Mouse (Mus musculus) liver, embryonic 12.5 days (tissue): ENCODE measurements around the gene Ajm1. TPM values are rescaled to one million over a fixed set of nuclear protein-coding genes. Genes with fewer than 3 reads are reported as not detected.

ENCODE experiments used
- ATAC-seq: fragments of 200-750 bp; cut with Nextera tagmentation; 2 replicates; pipeline ENCODE4 v1.8.0; 2017; ENCODE audit warnings: moderate number of reproducible peaks, mild to moderate bottlenecking, moderate library complexity
- H3K27ac ChIP-seq: fragments of 300-500 bp; sonication (generic); 2 replicates; pipeline ENCODE4 v1.5.1; 2016; ENCODE audit warnings: mild to moderate bottlenecking
- H3K27me3 ChIP-seq: fragments of 300-500 bp; sonication (generic); replicated peaks from 2 replicates; pipeline ENCODE4 v1.6.1; 2016; ENCODE audit warnings: mild to moderate bottlenecking, moderate library complexity
- H3K36me3 ChIP-seq: fragments of 300-500 bp; sonication (generic); 2 replicates; pipeline ENCODE4 v1.6.1; 2016; ENCODE audit warnings: mild to moderate bottlenecking, moderate library complexity
- H3K4me1 ChIP-seq: fragments of 300-500 bp; sonication (generic); 2 replicates; pipeline ENCODE4 v1.6.1; 2016
- H3K4me2 ChIP-seq: fragments of 300-500 bp; sonication (generic); 2 replicates; pipeline ENCODE4 v1.6.1; 2016; ENCODE audit warnings: mild to moderate bottlenecking, moderate library complexity
- H3K4me3 ChIP-seq: fragments of 300-500 bp; sonication (generic); 2 replicates; pipeline ENCODE4 v1.5.1; 2016; ENCODE audit warnings: mild to moderate bottlenecking, moderate library complexity
- H3K9ac ChIP-seq: fragments of 300-500 bp; sonication (generic); 2 replicates; pipeline ENCODE4 v1.6.1; 2016; ENCODE audit warnings: mild to moderate bottlenecking, moderate library complexity
- H3K9me3 ChIP-seq: fragments of 300-500 bp; sonication (generic); replicated peaks from 2 replicates; pipeline ENCODE4 v1.6.1; 2016; ENCODE audit warnings: mild to moderate bottlenecking, moderate library complexity
- WGBS: fragments of 180-500 bp; shearing (Covaris S2); methylation state at CpG from one replicate; pipeline ENCODE4 v1.1.7; 2016; ENCODE audit not compliant: insufficient replicate concordance; 5-methylcytosine and 5-hydroxymethylcytosine counted together
- polyA plus RNA-seq: library from polyadenylated mRNA; unstranded; fragments of >200 nt; fragmentation: Nextera tagmentation; extraction: Ambion mirVana; gene quantifications from 2 replicates; pipeline ENCODE4 v1.2.1, GENCODE M21; 2016

Ajm1 gene
- polyA plus RNA-seq, 1 experiment from 2014 or later: not detected

DNA sequence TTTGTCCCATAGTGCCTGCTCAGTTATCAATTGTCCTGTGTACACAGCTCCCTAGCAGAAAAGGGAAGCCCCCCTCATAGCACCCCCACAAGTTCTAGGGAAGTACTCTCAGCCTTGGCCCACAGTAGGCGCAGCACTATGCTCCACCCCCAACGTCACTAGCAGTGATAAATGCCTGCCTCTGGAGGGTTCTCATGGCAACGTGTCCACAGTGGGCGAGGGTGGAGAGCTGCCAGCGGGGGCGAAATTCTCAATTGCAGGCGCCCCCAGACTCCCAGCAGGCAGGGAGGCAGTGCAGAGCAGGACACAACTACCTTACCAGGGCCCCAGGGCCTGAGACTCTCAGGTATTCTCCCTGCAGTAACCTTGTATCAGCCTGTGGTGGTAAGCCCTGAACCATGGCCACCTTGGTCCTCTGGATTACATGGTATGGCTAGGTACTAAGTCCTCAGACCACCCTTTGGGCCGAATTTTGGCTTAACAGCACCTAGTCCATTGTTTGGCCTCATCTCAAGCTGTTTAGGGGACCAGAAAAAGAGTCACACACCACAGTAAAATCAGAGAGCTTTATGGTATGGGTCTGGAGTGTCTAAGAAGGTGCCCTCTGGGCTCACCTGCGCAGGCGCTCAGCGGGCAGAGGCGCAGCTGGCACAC lies 1.0 kb upstream of the Ajm1 start:
- H3K9ac ChIP-seq: no peak overlapping the region
- ATAC-seq: peak; percentile 36; the same call in 1 of the 2 replicates
- peaks cover 39% of the 10 kb centered on the region for H3K27me3 ChIP-seq
- no peaks in the 10 kb centered on the region for H3K9me3 ChIP-seq
- H3K36me3 ChIP-seq: peaks cover 46% of the 10 kb centered on the region
- H3K27ac ChIP-seq: no peak overlapping the region
- H3K4me1 ChIP-seq: peaks cover 62% of the 10 kb centered on the region
- no peak overlapping the region for H3K4me3 ChIP-seq
- 45% methylated on average over 12 of the region's 12 CpGs for WGBS
- H3K4me2 ChIP-seq: no peak overlapping the region

DNA sequence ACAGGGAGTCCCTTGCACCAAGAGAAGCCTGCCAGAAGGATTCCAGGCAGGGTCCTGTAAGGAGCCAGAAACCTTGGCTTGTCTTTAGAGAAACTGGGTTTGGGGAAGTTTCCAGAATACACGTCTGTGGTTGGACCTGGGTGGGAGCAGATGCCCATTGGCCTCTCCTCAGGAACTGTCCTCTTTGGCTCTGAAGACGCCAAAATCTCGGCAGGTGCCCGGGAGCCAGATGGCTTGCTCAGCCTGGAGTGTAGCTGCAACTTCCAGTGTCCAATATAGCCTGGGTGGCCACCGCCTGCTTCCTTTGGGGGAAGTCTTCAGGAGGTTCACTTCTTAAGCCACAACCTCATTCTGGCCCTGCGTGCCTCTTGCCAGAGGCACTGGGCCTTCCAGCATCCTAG lies 344 bp upstream of the Ajm1 start:
- WGBS: 11% methylated on average over 6 of the region's 6 CpGs

DNA sequence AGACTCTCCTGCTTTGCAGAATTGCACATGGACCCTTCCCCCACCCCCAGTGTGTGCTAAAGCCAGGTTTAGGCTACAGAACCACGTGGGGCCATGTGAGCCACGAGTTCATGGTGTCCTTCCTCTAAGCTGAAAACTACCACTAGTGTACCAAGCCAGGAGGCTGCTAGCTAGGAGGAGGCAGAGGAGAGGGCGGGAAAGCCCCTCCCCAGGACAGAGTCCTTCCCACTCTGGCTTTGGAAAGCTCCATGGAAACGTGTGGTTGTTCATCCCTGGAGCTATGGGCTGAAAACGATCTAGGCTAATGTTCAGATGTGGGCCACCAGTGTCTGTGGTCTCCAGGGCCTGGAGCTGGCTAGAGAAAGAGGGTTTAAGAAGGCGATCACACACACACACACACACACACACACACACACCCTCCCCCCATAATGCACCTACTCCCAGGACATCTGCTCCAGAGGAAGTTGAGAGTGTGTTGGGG lies 896 bp downstream of the Ajm1 start:
- Histone ChIP-seq H3K4me1 (peaks cover 71% of the 10 kb centered on the region), H3K4me3 (no peak overlapping the region), H3K27me3 (peaks cover 58% of the 10 kb centered on the region), H3K27ac (no peak overlapping the region), H3K9me3 (no peaks in the 10 kb centered on the region), H3K36me3 (peaks cover 28% of the 10 kb centered on the region), H3K9ac (0 out of 2 replicates have a peak overlapping the region, but pooled peaks have one; percentile 7), H3K4me2 (peak overlapping the region; percentile 64; the same call in 1 of the 2 replicates)
- no peak for ATAC-seq
- 28% methylated on average over 6 of the region's 6 CpGs for WGBS

More for the DNA sequence above, 344 bp upstream of the Ajm1 start:
- no peak overlapping the region for H3K4me3 ChIP-seq
- H3K4me1 ChIP-seq: peaks cover 68% of the 10 kb centered on the region
- no peaks in the 10 kb centered on the region for H3K9me3 ChIP-seq
- H3K27ac ChIP-seq: no peak overlapping the region
- no peak for ATAC-seq
- no peak overlapping the region for H3K9ac ChIP-seq
- H3K36me3 ChIP-seq: peaks cover 39% of the 10 kb centered on the region
- H3K27me3 ChIP-seq: peaks cover 46% of the 10 kb centered on the region
- H3K4me2 ChIP-seq: peak overlapping the region; percentile 64

DNA sequence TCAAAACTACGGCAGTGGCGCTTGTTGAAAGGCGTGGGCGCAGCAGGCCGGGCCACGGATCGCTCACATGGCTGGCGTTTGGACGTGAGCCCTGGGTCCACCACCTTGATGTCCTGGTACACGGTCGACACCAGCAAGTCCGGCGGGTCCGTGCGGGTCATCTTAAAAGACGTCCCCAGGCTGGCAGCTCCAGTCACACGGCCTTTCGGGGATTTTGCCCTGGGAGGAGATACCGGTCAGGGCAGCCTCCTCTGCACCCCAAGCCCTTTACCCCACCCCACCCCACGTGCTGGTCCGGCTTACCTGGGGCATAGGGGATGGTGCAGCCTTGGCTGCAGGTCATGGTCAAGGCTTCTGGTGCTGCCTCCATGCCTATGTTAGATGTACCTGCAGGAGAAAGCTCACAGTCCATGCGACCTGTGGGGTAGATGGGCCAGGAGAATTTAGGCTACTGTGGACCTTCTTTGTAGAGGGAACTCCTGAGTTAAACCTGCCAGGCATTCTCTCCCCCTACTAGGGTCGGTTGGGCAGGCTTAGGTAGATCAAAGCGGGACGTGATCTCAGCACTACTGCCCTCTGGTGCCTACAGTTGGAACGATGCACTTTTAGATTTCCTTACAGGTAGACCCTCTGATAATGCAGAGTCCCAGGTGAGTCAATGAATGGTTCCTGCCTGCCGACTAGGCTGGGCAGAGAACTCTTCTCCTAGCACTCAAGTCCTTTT lies 1.7 kb downstream of the Ajm1 start:
- ATAC-seq: no peak
- peaks cover 79% of the 10 kb centered on the region for H3K4me1 ChIP-seq
- H3K36me3 ChIP-seq: peaks cover 21% of the 10 kb centered on the region
- H3K27me3 ChIP-seq: peaks cover 62% of the 10 kb centered on the region
- no peaks in the 10 kb centered on the region for H3K9me3 ChIP-seq
- H3K4me2 ChIP-seq: peak overlapping the region; percentile 35; the same call in 1 of the 2 replicates
- no peak overlapping the region for H3K27ac ChIP-seq
- H3K4me3 ChIP-seq: 0 out of 2 replicates have a peak overlapping the region, but pooled peaks have one; percentile 23
- WGBS: 4% methylated on average over 27 of the region's 27 CpGs
- no peak overlapping the region for H3K9ac ChIP-seq

DNA sequence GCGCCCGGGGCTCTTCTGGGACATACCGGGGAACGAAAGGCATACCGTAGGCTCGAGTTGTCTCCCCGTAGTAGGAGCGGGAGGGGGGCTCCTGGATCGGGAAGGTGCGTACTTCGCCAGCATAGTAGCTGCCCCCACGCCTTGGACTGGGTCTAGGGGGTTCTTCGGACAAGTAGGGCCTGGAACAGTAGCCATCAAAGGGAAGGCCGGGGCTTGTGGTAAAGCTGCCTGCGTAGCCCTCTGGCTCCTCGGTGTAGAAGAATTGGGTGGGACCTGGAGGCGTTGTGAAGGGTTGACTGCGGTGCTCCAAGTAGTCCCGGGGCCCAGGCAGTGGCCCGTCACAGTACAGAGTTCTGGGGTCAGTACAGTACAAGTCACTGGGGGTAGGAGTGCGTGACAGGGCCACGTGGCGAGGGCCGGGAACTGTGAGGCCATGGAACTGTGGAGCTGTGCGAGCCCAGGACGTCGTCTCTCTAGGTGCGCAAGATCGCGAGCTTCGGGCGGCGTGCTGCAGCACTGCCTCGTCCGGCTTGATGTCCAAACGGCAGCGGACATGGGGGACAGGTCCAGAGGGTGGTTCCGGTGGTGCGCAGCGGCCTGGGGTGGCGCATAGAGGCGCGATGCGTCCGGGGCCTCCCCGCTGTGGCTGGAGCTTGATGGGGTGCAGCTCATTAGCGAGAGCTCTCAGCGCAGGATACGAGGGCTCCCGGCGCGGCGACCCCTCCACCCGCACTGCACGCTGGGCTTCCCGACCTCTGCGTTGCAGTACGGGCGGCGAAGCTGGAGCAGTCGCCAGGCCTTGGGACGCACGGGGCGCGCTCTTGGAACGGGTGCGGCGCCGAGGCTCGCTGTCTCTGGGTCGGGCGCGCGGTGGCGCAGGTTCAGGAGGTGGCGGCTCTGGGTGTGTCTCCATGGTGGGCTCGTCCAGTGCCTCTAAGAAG lies 2.5 kb downstream of the Ajm1 start:
- no peak overlapping the region for H3K27ac ChIP-seq
- no peaks in the 10 kb centered on the region for H3K9me3 ChIP-seq
- no peak overlapping the region for H3K9ac ChIP-seq
- peaks cover 13% of the 10 kb centered on the region for H3K36me3 ChIP-seq
- peak overlapping the region; percentile 35 for H3K4me2 ChIP-seq
- 6% methylated on average over 76 of the region's 77 CpGs for WGBS
- H3K4me3 ChIP-seq: peak overlapping the region; percentile 23; the same call in 1 of the 2 replicates
- H3K27me3 ChIP-seq: peaks cover 62% of the 10 kb centered on the region
- ATAC-seq: no peak
- peaks cover 83% of the 10 kb centered on the region for H3K4me1 ChIP-seq

DNA sequence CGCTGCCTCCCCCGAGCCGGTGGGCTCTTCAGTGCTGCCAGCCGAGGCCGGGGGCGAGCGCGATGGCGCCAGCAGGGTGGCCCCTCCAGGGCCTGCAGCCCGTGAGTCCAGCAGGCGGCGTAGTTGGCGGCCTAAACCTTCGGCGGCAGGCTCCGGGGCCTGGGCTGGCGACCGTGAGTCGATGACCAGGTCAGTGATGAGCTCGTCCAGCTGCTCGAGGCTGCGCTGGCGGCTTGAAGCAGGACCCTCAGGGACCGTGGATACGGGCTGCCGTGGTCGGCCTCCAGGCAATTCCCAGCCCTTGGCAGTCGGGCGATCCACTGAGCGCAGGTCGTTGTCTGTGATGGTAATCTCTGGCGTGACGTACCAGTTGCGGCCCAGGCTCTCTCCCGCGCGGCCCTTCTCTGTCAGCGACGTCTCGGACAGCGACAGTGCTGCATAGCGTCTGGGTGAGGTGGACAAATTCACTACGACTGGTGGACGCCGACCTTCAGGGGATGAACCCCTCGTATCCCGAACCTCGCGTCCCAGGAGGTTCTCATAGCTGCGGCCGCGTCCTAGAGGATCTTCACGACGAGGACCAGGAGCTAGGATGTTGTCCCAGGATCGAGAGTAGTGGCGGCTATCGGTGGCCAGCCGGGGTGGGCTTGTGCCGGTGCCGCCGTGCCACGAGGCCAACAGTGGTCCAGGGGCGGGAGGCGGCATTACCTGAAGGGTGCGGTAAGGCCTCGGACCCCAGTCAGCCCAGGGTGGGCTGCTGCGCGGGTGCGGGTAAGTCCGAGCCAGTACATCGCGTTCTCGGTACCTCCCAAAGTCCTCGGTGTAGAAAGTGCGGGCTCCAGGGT lies 3.4 kb downstream of the Ajm1 start:
- 6% methylated on average over 75 of the region's 75 CpGs for WGBS
- Histone ChIP-seq H3K27ac (no peak overlapping the region), H3K4me1 (peaks cover 83% of the 10 kb centered on the region)

DNA sequence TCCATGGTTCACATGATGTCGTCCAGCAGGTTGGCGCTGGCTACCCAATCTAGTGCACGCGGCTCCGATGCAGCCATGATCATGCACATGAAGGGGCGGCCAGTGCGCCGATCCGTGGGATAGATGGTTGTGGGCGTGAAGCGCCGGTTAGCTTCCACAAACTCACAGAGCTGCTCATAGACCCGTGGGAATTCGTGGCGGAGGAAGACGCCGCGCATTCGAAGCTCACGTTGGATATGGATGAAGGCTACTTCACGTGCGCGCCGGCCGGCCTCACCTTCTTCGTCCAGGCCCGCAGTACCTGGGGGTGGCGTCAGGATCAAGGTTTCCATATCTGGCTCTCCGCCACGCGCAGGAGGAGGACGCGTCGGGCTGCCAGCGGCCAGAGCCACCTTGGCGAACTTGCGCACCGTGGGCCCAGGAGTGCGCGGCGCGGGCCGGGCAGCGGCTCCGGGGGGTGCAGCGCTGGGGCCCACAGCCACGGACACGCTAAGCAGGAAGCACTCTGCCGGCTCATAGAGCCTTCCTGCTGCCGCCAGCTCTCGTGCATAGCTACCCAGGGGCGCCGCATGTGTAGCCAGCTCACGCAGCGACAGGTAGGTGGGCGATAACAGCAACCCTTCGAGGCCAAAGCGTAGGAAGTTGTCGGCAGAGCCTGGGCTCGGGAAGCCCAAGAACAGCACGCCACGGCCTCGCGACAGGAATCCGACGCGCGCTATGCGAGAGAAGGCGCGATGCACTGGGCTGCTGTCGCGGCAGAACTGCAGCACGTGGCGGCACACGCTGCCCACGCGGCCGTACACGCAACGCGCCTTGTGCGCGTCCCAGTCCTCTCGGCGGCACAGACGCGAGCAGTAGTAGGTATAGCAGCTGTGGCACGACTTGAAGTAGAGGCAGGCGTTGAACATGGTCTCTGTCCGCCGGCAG lies 4.3 kb downstream of the Ajm1 start:
- Histone ChIP-seq H3K9me3 (no peaks in the 10 kb centered on the region), H3K27ac (no peak overlapping the region), H3K4me2 (peak overlapping the region; percentile 44), H3K36me3 (0 out of 2 replicates have a peak, but pooled peaks cover 2% of the 10 kb centered on the region), H3K27me3 (peaks cover 62% of the 10 kb centered on the region), H3K4me1 (peaks cover 82% of the 10 kb centered on the region), H3K9ac (no peak overlapping the region), H3K4me3 (peak overlapping the region; percentile 28)
- ATAC-seq: no peak
- 19% methylated on average over 92 of the region's 92 CpGs for WGBS

More for the DNA sequence above, 3.4 kb downstream of the Ajm1 start:
- Histone ChIP-seq H3K36me3 (peaks cover 5% of the 10 kb centered on the region), H3K4me3 (peak overlapping the region; percentile 28), H3K9ac (no peak overlapping the region), H3K4me2 (peak overlapping the region; percentile 44), H3K27me3 (peaks cover 62% of the 10 kb centered on the region), H3K9me3 (no peaks in the 10 kb centered on the region)
- ATAC-seq: no peak

DNA sequence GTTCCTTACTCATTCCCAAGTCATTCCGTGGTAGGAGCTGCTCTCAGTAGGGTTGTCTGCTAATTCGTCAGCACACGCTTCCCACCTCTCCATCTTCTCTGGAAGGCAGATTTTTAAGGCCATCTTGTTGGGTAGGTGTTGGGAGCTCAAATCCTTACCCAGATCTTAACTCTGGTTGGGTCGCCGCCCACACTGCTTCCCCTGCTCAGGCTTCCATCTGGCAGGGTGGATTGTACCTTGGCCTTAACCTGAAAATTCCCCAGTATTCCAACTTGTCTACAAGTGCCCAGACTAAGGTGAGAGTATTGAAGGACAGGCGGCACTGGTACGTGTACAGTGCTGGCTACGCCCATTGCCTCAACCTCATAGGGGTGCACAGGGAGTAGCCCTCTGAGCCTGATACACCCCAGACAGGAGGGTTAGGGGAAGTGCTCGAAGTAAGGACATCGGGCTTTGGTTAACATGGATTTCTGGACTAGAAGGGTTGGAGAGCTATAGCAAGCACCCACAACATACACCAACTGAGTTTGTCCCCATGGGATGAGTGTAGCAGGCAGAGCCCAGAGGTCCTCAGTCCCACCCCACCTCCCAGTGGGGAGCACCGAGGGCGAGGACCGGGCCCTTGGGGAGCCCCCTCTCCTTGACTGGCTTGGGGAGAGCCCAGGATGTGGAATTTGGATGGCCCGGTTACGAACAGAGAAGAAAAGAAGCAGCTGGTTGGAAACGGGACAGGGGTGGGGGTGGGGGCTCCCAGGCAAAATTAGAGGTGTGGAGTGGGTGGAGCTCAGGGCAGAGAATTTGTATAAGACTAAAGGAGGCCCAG lies 5.3 kb downstream of the Ajm1 start:
- ATAC-seq: no peak
- Histone ChIP-seq H3K36me3 (peaks cover 10% of the 10 kb centered on the region; the same call in 1 of the 2 replicates), H3K27ac (no peak overlapping the region), H3K9me3 (no peaks in the 10 kb centered on the region), H3K4me3 (no peak overlapping the region), H3K9ac (no peak overlapping the region), H3K4me1 (peaks cover 76% of the 10 kb centered on the region), H3K27me3 (peaks cover 60% of the 10 kb centered on the region), H3K4me2 (peak overlapping the region; percentile 83)
- 75% methylated on average over 16 of the region's 16 CpGs for WGBS

DNA sequence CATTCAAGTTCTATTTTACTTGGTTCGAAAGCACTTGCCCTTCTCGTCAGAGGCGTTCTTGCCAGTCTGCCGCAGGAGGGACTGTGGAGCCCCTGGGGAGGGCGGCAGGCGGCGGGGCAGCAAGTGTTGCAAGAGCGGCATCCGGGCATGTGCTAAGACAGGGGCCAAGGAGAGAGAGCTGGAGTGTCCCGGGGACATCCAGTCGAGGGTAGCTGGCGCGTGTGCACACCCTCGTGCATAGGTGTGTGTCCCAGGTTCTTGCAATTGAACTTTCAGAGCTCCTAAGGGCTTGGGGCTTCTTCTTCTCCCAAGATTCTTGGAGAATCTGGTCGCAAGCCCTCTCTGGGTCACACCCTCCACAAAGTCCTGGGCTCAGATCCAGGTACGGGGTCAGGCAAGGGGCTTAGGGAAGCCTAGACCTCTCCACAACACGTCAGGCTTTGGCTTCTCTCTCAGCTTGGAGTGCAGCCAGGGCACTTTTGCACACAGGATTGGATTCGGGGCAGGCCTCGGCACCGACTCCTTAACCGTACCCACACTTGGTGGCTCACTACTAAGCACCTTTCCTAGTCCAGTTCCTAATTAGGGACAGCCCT lies 6.0 kb downstream of the Ajm1 start:
- 22% methylated on average over 21 of the region's 21 CpGs for WGBS
- Histone ChIP-seq H3K4me2 (peak overlapping the region; percentile 83), H3K36me3 (peaks cover 15% of the 10 kb centered on the region; the same call in 1 of the 2 replicates), H3K9ac (peak overlapping the region; percentile 70), H3K4me1 (peaks cover 73% of the 10 kb centered on the region), H3K4me3 (peak overlapping the region; percentile 64), H3K9me3 (no peaks in the 10 kb centered on the region), H3K27ac (peak overlapping the region; percentile 63; the same call in 1 of the 2 replicates), H3K27me3 (peaks cover 53% of the 10 kb centered on the region)
- no peak for ATAC-seq
